Mouse (Mus musculus) right cerebral cortex, postnatal 25 days (tissue): ENCODE measurements at regions not wholly inside any gene's neighbourhood (a gene's known extent, or its start where the extent isn't known, plus 50 kb on each side); places are given as distances from the start of the nearest gene placed in this dataset.

ENCODE experiments used
- DNase-seq: peaks from one replicate; pipeline ENCODE4 v3.0.0; 2022

GRCm38 (mm10) chr11:90981626-90982025 lies 293.5 kb upstream of the Tom1l1 start:
- DNase-seq, result no peak

- DNase-seq, result no peak
These were observed 290.1 kb upstream of the Tom1l1 start for GRCm38 (mm10) chr11:90978234-90978633.

- DNase-seq, result peak; percentile 13
These were observed 252.9 kb upstream of the Tom1l1 start for GRCm38 (mm10) chr11:90941076-90941475.

GRCm38 (mm10) chr11:90925738-90926137 lies 237.6 kb upstream of the Tom1l1 start:
- no peak for DNase-seq

- no peak for DNase-seq
These were observed 229.6 kb upstream of the Tom1l1 start for GRCm38 (mm10) chr11:90917782-90918181.

- DNase-seq, result no peak
These were observed 206.1 kb upstream of the Tom1l1 start for GRCm38 (mm10) chr11:90894236-90894635.

- DNase-seq, result no peak
These were observed 185.0 kb upstream of the Tom1l1 start for GRCm38 (mm10) chr11:90873122-90873521.

- DNase-seq, result no peak
These were observed 183.5 kb upstream of the Tom1l1 start for GRCm38 (mm10) chr11:90871686-90872085.

- DNase-seq, result peak; percentile 11
These were observed 176.0 kb upstream of the Tom1l1 start for GRCm38 (mm10) chr11:90863981-90864760.

GRCm38 (mm10) chr11:90855731-90856130 lies 167.6 kb upstream of the Tom1l1 start:
- no peak for DNase-seq

GRCm38 (mm10) chr11:90855324-90855723 lies 167.2 kb upstream of the Tom1l1 start:
- no peak for DNase-seq

- no peak for DNase-seq
These were observed 163.1 kb upstream of the Tom1l1 start for GRCm38 (mm10) chr11:90851221-90851620.

GRCm38 (mm10) chr11:90844925-90845319 lies 156.8 kb upstream of the Tom1l1 start:
- DNase-seq, result no peak

GRCm38 (mm10) chr11:90844266-90844924 lies 156.2 kb upstream of the Tom1l1 start:
- no peak for DNase-seq

- DNase-seq, result no peak
These were observed 150.0 kb upstream of the Tom1l1 start for GRCm38 (mm10) chr11:90838161-90838560.

- no peak for DNase-seq
These were observed 136.6 kb upstream of the Tom1l1 start for GRCm38 (mm10) chr11:90824761-90825160.

GRCm38 (mm10) chr11:90816727-90817126 lies 128.6 kb upstream of the Tom1l1 start:
- no peak for DNase-seq

- DNase-seq, result no peak
These were observed 126.3 kb upstream of the Tom1l1 start for GRCm38 (mm10) chr11:90814471-90814870.

- no peak for DNase-seq
These were observed 124.8 kb upstream of the Tom1l1 start for GRCm38 (mm10) chr11:90812971-90813370.

GRCm38 (mm10) chr11:90812530-90812929 lies 124.4 kb upstream of the Tom1l1 start:
- no peak for DNase-seq

- DNase-seq, result no peak
These were observed 120.3 kb upstream of the Tom1l1 start for GRCm38 (mm10) chr11:90808443-90808842.

GRCm38 (mm10) chr11:90807343-90807742 lies 119.2 kb upstream of the Tom1l1 start:
- no peak for DNase-seq

GRCm38 (mm10) chr11:90802569-90803363 lies 114.6 kb upstream of the Tom1l1 start:
- DNase-seq, result no peak

GRCm38 (mm10) chr11:90797577-90797976 lies 109.4 kb upstream of the Tom1l1 start:
- DNase-seq, result no peak
